ENCODE assay signal across 1 mouse cellular context in the genomic region with DNA sequence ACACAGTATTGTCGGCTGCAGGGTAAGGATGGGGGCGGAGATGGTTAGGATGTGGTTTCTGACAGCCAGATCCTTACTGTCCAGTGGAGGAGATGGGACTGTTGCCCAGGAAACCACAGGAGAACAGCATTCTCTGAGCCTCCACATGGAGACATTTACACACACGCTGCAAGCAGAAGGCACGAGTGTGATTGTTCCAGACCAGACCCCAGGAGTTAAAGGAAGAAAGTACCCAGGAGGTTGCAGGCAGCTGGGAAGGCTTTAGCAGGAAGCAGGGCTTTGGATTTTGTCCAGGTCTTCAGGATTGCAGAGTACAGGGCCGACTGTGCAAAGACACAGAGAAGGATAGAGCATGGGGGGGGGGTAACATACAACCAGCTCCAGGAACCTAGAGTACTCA.
TF ChIP-seq lines count a peak whose summit lies in the region.

No protein-coding gene starts in this region.

TF ChIP-seq in myocyte, 11 proteins besides CTCF, POLR2A, EP300 and RAD21 (continued from another document):
- TF ChIP-seq CEBPB (IDR thresholded peaks at IDR 0.05; ENCODE audit: insufficient read depth, poor library complexity, severe bottlenecking), result no peak
- no peak for TF ChIP-seq TCF3 (IDR thresholded peaks at IDR 0.05; ENCODE audit: insufficient read length, low read depth)
- no peak for TF ChIP-seq E2F4 (IDR thresholded peaks at IDR 0.05; ENCODE audit: insufficient read depth)
- no peak for TF ChIP-seq MYOG (IDR thresholded peaks at IDR 0.05; ENCODE audit: control insufficient read depth in 1 of 3, insufficient read depth in 1 of 3, insufficient read length in 2 of 3, low read depth in 2 of 3)
- no peak for TF ChIP-seq TCF12 (IDR thresholded peaks at IDR 0.05; ENCODE audit: insufficient read depth, poor library complexity, severe bottlenecking)
- no peak for TF ChIP-seq USF1 (IDR thresholded peaks at IDR 0.05; ENCODE audit: low read depth)
- TF ChIP-seq REST (IDR thresholded peaks at IDR 0.05; ENCODE audit: insufficient read depth, insufficient read length), result no peak
- TF ChIP-seq POLR2AphosphoS2 (IDR thresholded peaks at IDR 0.05; ENCODE audit: insufficient read length, low read depth), result no peak
- no peak for TF ChIP-seq MAX (IDR thresholded peaks at IDR 0.05; ENCODE audit: low read depth)
- TF ChIP-seq SRF (IDR thresholded peaks at IDR 0.05; ENCODE audit: control insufficient read depth, insufficient read length, low read depth), result no peak
